Mouse (Mus musculus) bone marrow macrophage, adult 2 months (primary cell): ENCODE data around the gene Llgl2.

Source experiments
- CTCF ChIP-seq: IDR thresholded peaks from 2 replicates; pipeline ENCODE4 v1.5.1; 2012; ENCODE audit warnings: low read depth, mild to moderate bottlenecking, low read length, moderate library complexity
- POLR2A ChIP-seq: IDR thresholded peaks from 2 replicates; pipeline ENCODE4 v1.6.1; 2012; ENCODE audit warnings: mild to moderate bottlenecking, low read depth, low read length, borderline replicate concordance

GRCm38 (mm10) chr11:115884361-115884760 lies 60.5 kb downstream of the Llgl2 start:
- TF ChIP-seq CTCF, result no peak
- no peak for TF ChIP-seq POLR2A
